Mouse (Mus musculus) bone marrow macrophage, adult 2 months (primary cell): Measurements from ENCODE around the gene Gm15217.

ENCODE experiments used
- CTCF ChIP-seq: IDR thresholded peaks from 2 replicates; pipeline ENCODE4 v1.5.1; 2012; ENCODE audit warnings: low read depth, mild to moderate bottlenecking, low read length, moderate library complexity
- POLR2A ChIP-seq: IDR thresholded peaks from 2 replicates; pipeline ENCODE4 v1.6.1; 2012; ENCODE audit warnings: mild to moderate bottlenecking, low read depth, low read length, borderline replicate concordance

GRCm38 (mm10) chr14:46421823-46422222 lies 42.6 kb downstream of the Gm15217 start:
- no peak for TF ChIP-seq POLR2A
- TF ChIP-seq CTCF, result no peak
